In the genomic region with DNA sequence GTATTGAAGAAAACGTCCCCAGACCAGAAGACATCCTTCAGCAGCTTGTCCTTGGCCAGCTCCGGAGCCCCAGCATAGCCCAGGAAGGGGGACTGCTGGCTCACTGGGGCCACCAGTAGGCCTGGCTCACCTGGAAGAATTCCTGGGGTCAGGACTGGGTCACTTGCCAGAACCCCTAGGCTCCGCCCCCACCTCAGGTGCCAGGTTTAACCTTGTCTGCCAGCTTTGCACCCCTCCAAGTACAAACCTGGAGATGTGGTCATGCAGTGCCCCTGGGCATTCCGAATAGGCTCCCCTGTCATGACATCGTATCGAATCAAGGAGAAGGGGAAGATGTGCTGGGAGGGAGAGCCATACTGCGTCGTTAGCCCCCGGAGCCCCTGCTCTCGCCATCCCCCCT, we compare ENCODE assay signal across 13 mouse cellular contexts. TPM values are rescaled to one million over a fixed set of nuclear protein-coding genes. Genes with fewer than 3 reads are reported as not detected.
A peak's percentile ranks its signal among the peaks of the same experiment; 100 is the strongest.
DNase-seq lines count a peak whose midpoint lies in the region; ATAC-seq lines count a peak whose summit lies in the region.
"Had no signal": no experiment of that assay in that cellular context is flagged by ENCODE, and none has a peak within 500 bp of the region (broad histone marks: within the 10 kb centered on the region; RNA-seq: fewer than 3 reads in every experiment).

No protein-coding gene starts in this region.

- H3K4me1 ChIP-seq in hindbrain, embryonic 13.5 days (replicated peaks) = peaks cover 51% of the 10 kb centered on the region
- peaks cover 6% of the 10 kb centered on the region; the same call in 1 of the 2 replicates for H3K4me1 ChIP-seq in hindbrain, embryonic 11.5 days (replicated peaks; ENCODE audit: control insufficient read depth, insufficient read depth, low read length)
- peaks cover 34% of the 10 kb centered on the region for H3K4me1 ChIP-seq in midbrain, embryonic 16.5 days (ENCODE audit: control insufficient read depth, insufficient read depth, low read length)
- peaks cover 14% of the 10 kb centered on the region for H3K4me1 ChIP-seq in midbrain, embryonic 11.5 days (ENCODE audit: control insufficient read depth, insufficient read depth, low read length)
- peaks cover 30% of the 10 kb centered on the region for H3K4me1 ChIP-seq in hindbrain, embryonic 14.5 days (replicated peaks; ENCODE audit: control insufficient read depth, insufficient read depth, low read length)
- peaks cover 29% of the 10 kb centered on the region for H3K4me1 ChIP-seq in neural tube, embryonic 14.5 days (ENCODE audit: control insufficient read depth, insufficient read depth, low read length)

- peak overlapping the region; percentile 94 for H3K4me2 ChIP-seq in hindbrain, embryonic 13.5 days
- no peak overlapping the region for H3K4me2 ChIP-seq in hindbrain, embryonic 11.5 days (replicated peaks; ENCODE audit: low read depth, low read length)
- peak overlapping the region; percentile 80 for H3K4me2 ChIP-seq in midbrain, embryonic 16.5 days (ENCODE audit: low read length)
- H3K4me2 ChIP-seq in midbrain, embryonic 11.5 days = no peak overlapping the region
- peak overlapping the region; percentile 85 for H3K4me2 ChIP-seq in hindbrain, embryonic 14.5 days (replicated peaks)
- no peak overlapping the region; the same call in 1 of the 2 replicates for H3K4me2 ChIP-seq in neural tube, embryonic 14.5 days (ENCODE audit: low read depth, low read length)
- H3K4me2 ChIP-seq: midbrain, embryonic 12.5 days had no signal

- no peaks in the 10 kb centered on the region for H3K9me3 ChIP-seq in hindbrain, embryonic 13.5 days
- H3K9me3 ChIP-seq in hindbrain, embryonic 11.5 days (ENCODE audit: control insufficient read depth, low read length) = no peaks in the 10 kb centered on the region
- no peaks in the 10 kb centered on the region for H3K9me3 ChIP-seq in midbrain, embryonic 16.5 days (replicated peaks; ENCODE audit: control insufficient read depth, low read length, poor library complexity, severe bottlenecking)
- no peaks in the 10 kb centered on the region for H3K9me3 ChIP-seq in midbrain, embryonic 11.5 days (ENCODE audit: control insufficient read depth, low read length)
- no peaks in the 10 kb centered on the region for H3K9me3 ChIP-seq in hindbrain, embryonic 14.5 days (ENCODE audit: control insufficient read depth, low read length)
- no peaks in the 10 kb centered on the region for H3K9me3 ChIP-seq in neural tube, embryonic 14.5 days (ENCODE audit: control insufficient read depth, low read length)
- H3K9me3 ChIP-seq: midbrain, embryonic 12.5 days had no signal

- no peak overlapping the region for H3K27ac ChIP-seq in hindbrain, embryonic 13.5 days
- no peak overlapping the region for H3K27ac ChIP-seq in hindbrain, embryonic 11.5 days (ENCODE audit: low read depth, low read length)
- H3K27ac ChIP-seq in midbrain, embryonic 16.5 days (ENCODE audit: low read length) = no peak overlapping the region
- no peak overlapping the region for H3K27ac ChIP-seq in midbrain, embryonic 11.5 days (ENCODE audit: low read depth, low read length)
- no peak overlapping the region for H3K27ac ChIP-seq in hindbrain, embryonic 14.5 days
- no peak overlapping the region for H3K27ac ChIP-seq in neural tube, embryonic 14.5 days (ENCODE audit: low read depth, low read length)
- H3K27ac ChIP-seq: kidney, postnatal 0 days; midbrain, embryonic 12.5 days had no signal

- H3K9ac ChIP-seq in hindbrain, embryonic 13.5 days = peak overlapping the region; percentile 94
- H3K9ac ChIP-seq in hindbrain, embryonic 11.5 days (ENCODE audit: low read depth, low read length) = no peak overlapping the region
- no peak overlapping the region for H3K9ac ChIP-seq in midbrain, embryonic 16.5 days (ENCODE audit: low read depth, low read length)
- no peak overlapping the region for H3K9ac ChIP-seq in midbrain, embryonic 11.5 days (ENCODE audit: low read length)
- 0 out of 2 replicates have a peak overlapping the region, but pooled peaks have one; percentile 22 for H3K9ac ChIP-seq in hindbrain, embryonic 14.5 days
- no peak overlapping the region for H3K9ac ChIP-seq in neural tube, embryonic 14.5 days (replicated peaks; ENCODE audit: low read depth, low read length)
- H3K9ac ChIP-seq: liver, postnatal 0 days; midbrain, embryonic 12.5 days had no signal

- WGBS in hindbrain, embryonic 13.5 days = 93% methylated on average over 10 of the region's 10 CpGs
- 93% methylated on average over 10 of the region's 10 CpGs for WGBS in hindbrain, embryonic 11.5 days
- 94% methylated on average over 10 of the region's 10 CpGs for WGBS in midbrain, embryonic 16.5 days
- WGBS in midbrain, embryonic 11.5 days = 94% methylated on average over 10 of the region's 10 CpGs
- 94% methylated on average over 10 of the region's 10 CpGs for WGBS in hindbrain, embryonic 14.5 days
- 94% methylated on average over 10 of the region's 10 CpGs for WGBS in neural tube, embryonic 14.5 days

- peaks cover 34% of the 10 kb centered on the region for H3K36me3 ChIP-seq in hindbrain, embryonic 13.5 days
- H3K36me3 ChIP-seq in hindbrain, embryonic 11.5 days (ENCODE audit: control insufficient read depth, insufficient read depth, low read length) = no peaks in the 10 kb centered on the region
- H3K36me3 ChIP-seq in midbrain, embryonic 16.5 days (ENCODE audit: control insufficient read depth, insufficient read depth, low read length) = peaks cover 15% of the 10 kb centered on the region
- H3K36me3 ChIP-seq in midbrain, embryonic 11.5 days (ENCODE audit: control insufficient read depth, insufficient read depth, low read length) = peaks cover under 1% of the 10 kb centered on the region; the same call in 1 of the 2 replicates
- peaks cover 36% of the 10 kb centered on the region for H3K36me3 ChIP-seq in hindbrain, embryonic 14.5 days (replicated peaks; ENCODE audit: control insufficient read depth, insufficient read depth)
- peaks cover 8% of the 10 kb centered on the region; the same call in 1 of the 2 replicates for H3K36me3 ChIP-seq in neural tube, embryonic 14.5 days (ENCODE audit: control insufficient read depth, insufficient read depth, low read length)

- no peak for DNase-seq in hindbrain, embryonic 11.5 days (ENCODE audit: low spot score)
- DNase-seq in midbrain, embryonic 11.5 days (ENCODE audit: low spot score, missing footprints) = no peak
- DNase-seq in hindbrain, embryonic 14.5 days (ENCODE audit: low spot score) = no peak
- DNase-seq in ovary, postnatal 36 days (ENCODE audit: low spot score) = no peak
- DNase-seq: cerebellum, adult 9-11 months; kidney, adult 11 months; liver, postnatal 0 days; thymus, postnatal 36 days had no signal

- H3K27me3 ChIP-seq in hindbrain, embryonic 13.5 days = no peaks in the 10 kb centered on the region
- no peaks in the 10 kb centered on the region for H3K27me3 ChIP-seq in hindbrain, embryonic 11.5 days (ENCODE audit: control insufficient read depth, insufficient read depth, low read length)
- H3K27me3 ChIP-seq in midbrain, embryonic 16.5 days (ENCODE audit: control insufficient read depth, insufficient read depth, low read depth, low read length) = no peaks in the 10 kb centered on the region
- peaks cover 2% of the 10 kb centered on the region for H3K27me3 ChIP-seq in midbrain, embryonic 11.5 days (ENCODE audit: control insufficient read depth, insufficient read depth, low read length)
- no peaks in the 10 kb centered on the region for H3K27me3 ChIP-seq in hindbrain, embryonic 14.5 days (ENCODE audit: control insufficient read depth, insufficient read depth, low read length)
- no peaks in the 10 kb centered on the region for H3K27me3 ChIP-seq in neural tube, embryonic 14.5 days (ENCODE audit: control insufficient read depth, insufficient read depth, low read length)

- no peak for ATAC-seq in hindbrain, embryonic 13.5 days (ENCODE audit: low FRiP score)
- no peak for ATAC-seq in hindbrain, embryonic 11.5 days (ENCODE audit: low FRiP score)
- no peak for ATAC-seq in midbrain, embryonic 16.5 days
- ATAC-seq in midbrain, embryonic 11.5 days (ENCODE audit: low FRiP score) = no peak
- ATAC-seq in hindbrain, embryonic 14.5 days (ENCODE audit: low FRiP score) = no peak
- ATAC-seq in neural tube, embryonic 14.5 days (ENCODE audit: low read depth) = no peak
- ATAC-seq: liver, postnatal 0 days had no signal

- peak overlapping the region; percentile 70; the same call in 1 of the 2 replicates for H3K4me3 ChIP-seq in hindbrain, embryonic 13.5 days
- H3K4me3 ChIP-seq in hindbrain, embryonic 11.5 days (ENCODE audit: low read depth, low read length) = no peak overlapping the region
- H3K4me3 ChIP-seq in midbrain, embryonic 16.5 days (ENCODE audit: low read depth, low read length) = no peak overlapping the region
- H3K4me3 ChIP-seq in midbrain, embryonic 11.5 days (ENCODE audit: low read depth, low read length) = no peak overlapping the region
- H3K4me3 ChIP-seq in hindbrain, embryonic 14.5 days (replicated peaks; ENCODE audit: low read length) = no peak overlapping the region
- peak overlapping the region; percentile 73; the same call in 1 of the 2 replicates for H3K4me3 ChIP-seq in neural tube, embryonic 14.5 days (ENCODE audit: low read depth, low read length)
- H3K4me3 ChIP-seq: midbrain, embryonic 12.5 days had no signal

RNA-seq across cellular contexts. Expression of a gene that starts 2.9 kb away (rescaled TPM):
- 24.9 and 26.5 TPM in 2 replicates for polyA plus RNA-seq in hindbrain, embryonic 13.5 days (2015; fragmentation: Nextera tagmentation; extraction: Ambion mirVana)
- polyA plus RNA-seq in hindbrain, embryonic 11.5 days (2014; fragmentation: Nextera tagmentation; extraction: Ambion mirVana) = 13.5 and 14.8 TPM in 2 replicates
- 30.7 and 33.8 TPM in 2 replicates for polyA plus RNA-seq in midbrain, embryonic 16.5 days (2015; fragmentation: Nextera tagmentation; extraction: Ambion mirVana)
- polyA plus RNA-seq in midbrain, embryonic 11.5 days (2014; fragmentation: Nextera tagmentation; extraction: Ambion mirVana) = 9.3 and 10.0 TPM in 2 replicates
- polyA plus RNA-seq in hindbrain, embryonic 14.5 days (2014; fragmentation: Nextera tagmentation; extraction: Ambion mirVana) = 24.1 and 24.8 TPM in 2 replicates
- 21.3 and 21.7 TPM in 2 replicates for polyA plus RNA-seq in neural tube, embryonic 14.5 days (2014; fragmentation: Nextera tagmentation; extraction: Ambion mirVana)

RNA-seq across cellular contexts. Expression of a gene that starts 46.6 kb away (rescaled TPM):
- polyA plus RNA-seq in hindbrain, embryonic 13.5 days (2015; fragmentation: Nextera tagmentation; extraction: Ambion mirVana) = 29.9 and 30.1 TPM in 2 replicates
- polyA plus RNA-seq in hindbrain, embryonic 11.5 days (2014; fragmentation: Nextera tagmentation; extraction: Ambion mirVana) = 34.2 and 34.7 TPM in 2 replicates
- 30.8 and 31.7 TPM in 2 replicates for polyA plus RNA-seq in midbrain, embryonic 16.5 days (2015; fragmentation: Nextera tagmentation; extraction: Ambion mirVana)
- 34.4 and 34.7 TPM in 2 replicates for polyA plus RNA-seq in midbrain, embryonic 11.5 days (2014; fragmentation: Nextera tagmentation; extraction: Ambion mirVana)
- polyA plus RNA-seq in hindbrain, embryonic 14.5 days (2014; fragmentation: Nextera tagmentation; extraction: Ambion mirVana) = 32.2 and 36.0 TPM in 2 replicates
- 30.1 and 35.2 TPM in 2 replicates for polyA plus RNA-seq in neural tube, embryonic 14.5 days (2014; fragmentation: Nextera tagmentation; extraction: Ambion mirVana)

Comparison
In these comparisons a context has a peak if more than half of its experiments do, and no peak if none do; other contexts are left out.
1. H3K4me2 ChIP-seq: peak in hindbrain, embryonic 13.5 days (single experiment), midbrain, embryonic 16.5 days (single experiment) and hindbrain, embryonic 14.5 days (single experiment); none in hindbrain, embryonic 11.5 days (single experiment), midbrain, embryonic 11.5 days (single experiment) and neural tube, embryonic 14.5 days (single experiment).
2. H3K4me3 ChIP-seq: peak in hindbrain, embryonic 13.5 days (single experiment) and neural tube, embryonic 14.5 days (single experiment); none in hindbrain, embryonic 11.5 days (single experiment), midbrain, embryonic 16.5 days (single experiment), midbrain, embryonic 11.5 days (single experiment) and hindbrain, embryonic 14.5 days (single experiment).
3. H3K9ac ChIP-seq: peak in hindbrain, embryonic 13.5 days (single experiment) and hindbrain, embryonic 14.5 days (single experiment); none in hindbrain, embryonic 11.5 days (single experiment), midbrain, embryonic 16.5 days (single experiment), midbrain, embryonic 11.5 days (single experiment) and neural tube, embryonic 14.5 days (single experiment).